Mouse (Mus musculus): ENCODE results near the gene Gm32742.
"Not testable (repeated sequence)": the region's sequence is repeated elsewhere in the genome, so short reads cannot be mapped to it uniquely, and the experiment has no call there.

Gm32742 gene

DNA sequence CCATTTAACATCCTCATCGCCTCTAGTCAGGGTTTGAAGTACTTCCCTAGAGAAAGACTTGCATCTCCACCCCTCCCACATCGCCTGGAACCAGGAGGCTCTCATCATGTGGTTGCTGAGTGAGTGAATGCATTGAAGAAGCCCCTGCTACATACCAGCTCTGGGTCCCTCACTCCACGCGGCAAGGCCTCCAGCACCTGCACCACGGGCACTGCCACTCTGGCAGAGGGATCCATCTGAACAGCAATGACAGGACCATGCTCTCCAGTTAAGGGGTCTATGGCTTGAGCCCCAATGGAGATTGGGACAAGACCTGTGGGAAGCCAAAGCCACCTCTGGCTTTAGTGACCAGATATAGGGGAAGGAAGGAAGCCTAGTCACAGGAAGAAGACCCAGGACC, 18.0 kb downstream of the Gm32742 start:
- DNase-seq: no peak

DNA sequence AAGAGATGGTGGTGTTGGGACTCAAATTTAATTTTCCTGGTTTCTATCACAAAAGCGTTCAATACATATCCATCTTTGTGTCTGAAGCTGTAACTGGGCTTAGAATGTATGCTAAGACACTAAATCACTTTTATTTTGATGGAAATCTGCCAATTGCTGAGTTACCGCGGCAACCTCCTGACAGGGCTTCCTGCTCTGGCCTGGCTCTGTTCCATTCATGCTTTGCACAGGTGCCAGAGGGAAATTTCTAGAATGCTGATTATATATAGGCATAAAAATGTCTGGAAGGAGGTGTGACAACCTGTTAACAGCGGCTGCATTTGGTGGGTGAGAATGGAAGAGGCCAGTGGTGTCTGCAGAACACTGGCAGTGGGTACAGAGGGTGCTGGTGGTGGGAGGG, 18.8 kb downstream of the Gm32742 start:
- no peak for DNase-seq

DNA sequence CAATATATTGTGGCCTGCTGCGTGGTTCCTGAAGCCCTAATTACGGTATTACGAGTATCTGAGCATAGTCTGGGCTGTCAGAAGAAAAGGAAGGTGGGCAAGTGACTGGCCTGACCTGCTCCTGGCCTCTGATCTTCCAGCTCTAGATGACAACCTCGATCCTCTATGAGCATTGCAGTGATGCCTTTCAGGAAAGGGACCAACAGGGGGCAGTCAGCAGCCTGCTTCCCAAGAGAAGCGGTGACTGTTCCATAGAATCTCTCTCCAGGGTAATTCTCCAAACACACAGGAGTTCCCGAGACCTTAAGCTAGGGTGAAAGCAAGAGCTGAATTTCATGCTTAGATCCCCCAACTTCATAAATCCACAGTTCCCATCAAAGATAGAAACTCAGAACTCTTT, 21.1 kb downstream of the Gm32742 start:
- DNase-seq: no peak

DNA sequence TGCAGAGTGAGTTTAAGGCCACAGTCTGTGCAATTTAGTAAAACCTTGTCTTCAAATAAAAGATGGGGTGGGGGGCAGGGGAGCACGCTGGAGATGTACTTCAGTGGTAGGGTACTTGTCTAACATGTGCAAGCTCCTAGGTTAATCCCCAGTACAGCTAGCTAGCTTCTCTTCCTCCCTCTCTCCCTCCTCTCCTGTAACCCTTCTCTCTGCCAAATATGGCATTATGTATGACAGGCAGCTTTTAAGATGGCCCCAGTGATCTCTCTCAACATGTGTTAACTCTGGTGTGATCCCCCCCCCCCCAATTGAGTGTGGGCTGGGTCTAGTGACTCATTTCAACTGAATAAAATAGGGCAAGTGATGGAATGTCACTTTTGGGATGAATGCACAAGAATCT, 21.9 kb downstream of the Gm32742 start:
- no peak for DNase-seq

DNA sequence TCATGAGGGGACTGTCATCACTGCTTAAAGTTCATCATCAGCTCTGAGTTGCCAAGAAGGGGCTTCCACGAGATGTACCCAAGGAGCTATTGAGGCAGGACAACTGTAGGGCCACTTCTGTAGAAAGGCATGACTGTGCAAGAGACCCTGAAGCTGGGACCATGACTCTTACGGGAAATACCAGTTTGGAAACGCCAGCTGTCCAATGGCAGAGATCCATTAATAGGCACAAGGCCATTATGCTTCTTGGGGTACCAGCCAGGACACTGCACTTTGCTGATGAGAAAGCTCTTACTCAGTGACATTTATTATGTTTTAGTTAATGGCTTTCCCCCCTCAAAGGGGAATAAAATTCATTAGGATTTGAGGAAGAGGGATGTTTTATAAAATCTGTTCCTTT, 24.6 kb downstream of the Gm32742 start:
- DNase-seq: no peak

DNA sequence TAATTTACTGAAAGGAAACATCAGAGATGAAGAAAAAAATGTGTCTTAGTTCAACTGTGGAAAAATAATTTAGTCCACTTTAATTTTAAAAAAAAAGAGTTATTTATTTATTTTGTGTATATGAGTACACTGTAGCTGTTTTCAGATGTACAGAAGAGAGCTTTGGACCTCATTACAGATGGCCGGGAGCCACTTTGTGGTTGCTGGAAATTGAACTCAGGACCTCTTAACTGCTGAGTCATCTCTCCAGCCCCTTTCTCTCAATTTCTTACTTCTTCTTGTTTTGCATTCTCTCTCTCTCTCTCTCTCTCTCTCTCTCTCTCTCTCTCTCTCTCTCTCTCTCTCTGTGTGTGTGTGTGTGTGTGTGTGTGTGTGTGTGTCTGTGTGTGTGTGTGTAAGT, 25.9 kb downstream of the Gm32742 start:
- DNase-seq: not testable (repeated sequence)

DNA sequence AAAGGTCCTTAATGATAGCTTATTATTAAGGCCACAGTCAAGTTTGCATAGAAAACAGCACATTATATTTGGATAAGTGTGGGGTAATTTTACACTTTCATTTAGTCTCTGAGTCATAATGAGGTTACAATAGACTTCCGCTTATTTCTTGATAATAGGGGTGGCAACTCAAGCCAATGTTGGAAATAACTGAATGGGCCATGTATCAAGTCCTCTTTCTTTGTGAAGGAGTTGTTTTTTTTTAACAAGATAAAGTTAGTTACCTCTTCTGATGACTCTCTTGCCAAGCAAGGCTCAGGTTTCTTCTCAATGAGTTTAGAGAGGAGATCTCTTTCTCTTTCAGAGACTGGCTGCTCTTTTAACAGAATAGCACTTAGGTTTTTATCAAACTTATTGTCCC, 27.0 kb downstream of the Gm32742 start:
- DNase-seq: no peak

DNA sequence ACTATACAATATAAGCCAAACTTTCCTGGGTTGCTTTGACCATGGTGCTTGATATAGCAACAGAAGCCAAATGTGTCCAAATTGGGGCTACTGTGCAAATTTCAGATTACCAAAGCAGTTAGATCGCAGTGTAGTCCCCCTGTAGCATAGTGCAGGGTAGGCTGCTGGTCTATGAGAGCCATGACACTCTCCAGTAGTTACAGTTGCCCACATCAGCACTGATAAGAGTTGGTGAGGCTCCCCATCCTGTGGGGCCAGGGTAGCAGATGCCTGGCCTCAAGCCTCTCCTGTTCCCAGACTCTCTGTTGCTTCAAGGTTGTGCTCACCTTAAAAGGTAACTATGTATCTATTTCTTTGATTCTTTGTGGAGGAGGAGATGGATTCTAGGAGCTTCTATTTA, 27.5 kb downstream of the Gm32742 start:
- DNase-seq: no peak

DNA sequence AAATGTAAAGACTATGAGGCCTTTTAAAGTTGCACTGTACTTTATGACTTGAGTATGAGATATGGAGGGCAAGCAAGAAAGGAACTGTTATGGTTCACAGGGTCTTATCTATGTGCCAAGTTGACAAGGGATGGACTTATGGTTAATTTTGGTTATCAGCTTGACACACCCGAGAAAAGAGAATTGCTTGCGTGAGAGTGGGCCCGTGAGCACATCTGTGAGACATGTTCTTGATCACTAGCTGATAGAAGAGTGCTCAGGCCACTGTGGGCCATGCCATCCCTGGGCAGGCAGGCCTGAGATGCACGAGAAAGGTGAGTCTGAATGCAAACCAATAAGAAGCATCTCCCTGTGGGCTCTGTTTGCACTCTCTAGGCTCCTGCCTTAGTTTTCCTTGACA, 27.9 kb downstream of the Gm32742 start:
- no peak for DNase-seq

DNA sequence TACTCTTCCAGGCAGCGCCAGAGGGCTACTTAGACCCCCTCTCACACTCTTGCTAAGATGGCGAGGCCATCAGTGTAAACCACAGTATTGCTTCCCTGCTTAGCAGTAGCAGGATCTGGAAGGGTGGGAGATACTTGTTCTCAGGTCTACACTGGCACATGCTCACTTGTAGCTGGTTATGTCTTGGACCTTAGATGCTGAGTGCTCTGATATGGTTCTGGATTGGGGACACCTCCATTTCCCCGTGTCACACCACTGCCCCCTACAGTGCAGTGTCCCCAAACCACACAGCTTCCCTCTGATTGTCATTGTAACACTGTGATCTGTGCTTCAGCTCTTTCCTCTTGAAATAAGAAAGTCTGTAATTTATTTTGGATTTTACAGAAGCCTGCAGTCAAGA, 28.3 kb downstream of the Gm32742 start:
- DNase-seq: peak; percentile 34

DNA sequence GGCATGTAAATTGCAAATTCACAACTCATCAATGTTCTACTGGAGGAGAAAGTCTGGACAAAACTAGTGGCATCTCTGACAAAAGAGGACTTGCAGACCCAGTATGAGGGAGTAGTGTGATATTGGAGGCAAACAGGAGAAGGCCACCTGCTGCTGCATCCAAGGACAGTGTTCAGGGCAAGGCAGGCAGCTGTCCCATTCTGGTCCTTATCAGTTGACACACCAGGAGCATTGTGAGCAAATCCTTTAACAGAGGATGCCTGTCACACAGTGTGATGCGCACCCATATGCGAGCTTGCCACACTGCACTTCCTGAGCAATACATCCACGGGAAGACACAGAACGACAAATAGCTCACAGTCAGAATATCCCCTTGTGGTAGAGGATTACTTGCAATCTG, 50.5 kb downstream of the Gm32742 start:
- DNase-seq: no peak

DNA sequence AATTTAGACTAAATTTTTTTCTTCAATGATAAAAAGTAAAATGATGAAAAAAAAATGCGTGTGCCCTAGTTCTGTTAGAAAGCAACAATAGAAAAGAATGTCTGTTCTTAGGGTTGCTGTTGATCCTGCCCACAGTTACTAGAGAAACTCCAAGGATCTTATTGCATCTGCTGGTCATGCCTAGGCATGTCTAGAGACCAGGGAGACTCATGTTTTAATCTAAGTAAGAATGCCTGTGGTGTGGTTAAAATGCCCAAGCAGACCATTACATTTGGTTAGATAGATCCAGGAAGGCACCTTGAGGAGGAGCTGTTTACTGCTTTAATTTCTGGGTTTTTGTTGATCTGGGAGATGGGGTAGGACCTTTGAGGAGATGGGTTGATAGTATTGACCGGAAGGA, 59.6 kb downstream of the Gm32742 start:
- no peak for DNase-seq

DNA sequence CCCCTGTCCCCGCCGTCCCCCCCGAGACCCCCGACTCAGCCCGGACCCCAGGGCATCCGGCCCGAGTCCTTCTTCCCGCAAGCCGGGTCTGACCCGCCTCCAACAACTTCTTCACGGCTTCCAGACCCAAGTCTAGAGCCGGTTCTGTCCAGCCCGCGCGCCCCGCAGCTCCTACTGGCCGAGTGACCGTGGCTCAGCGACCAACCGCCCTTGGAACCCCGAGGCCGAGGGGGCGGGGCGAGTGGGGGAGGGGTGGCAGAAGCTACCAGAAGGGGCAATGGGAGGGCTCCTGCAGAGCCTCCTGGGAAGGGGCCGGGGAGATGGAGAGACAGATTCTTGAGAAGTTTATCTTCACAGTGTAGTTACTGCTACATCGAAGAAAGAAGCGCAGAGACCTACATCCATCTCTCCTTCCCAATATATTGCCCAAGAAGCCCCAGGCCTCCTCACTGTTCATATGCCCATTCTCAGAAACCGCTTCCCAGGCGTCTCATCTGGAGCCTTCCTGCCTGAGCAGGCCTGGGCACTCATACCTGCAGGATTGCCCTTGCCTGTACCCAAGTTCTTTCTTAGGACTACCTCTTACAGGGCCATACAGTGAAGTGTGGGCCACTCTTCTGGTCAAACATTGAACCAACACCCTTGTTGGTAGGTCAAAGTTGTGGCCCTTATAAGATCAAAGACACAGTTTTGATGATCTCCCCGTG, 61.4 kb downstream of the Gm32742 start:
- DNase-seq: peak; percentile 21

DNA sequence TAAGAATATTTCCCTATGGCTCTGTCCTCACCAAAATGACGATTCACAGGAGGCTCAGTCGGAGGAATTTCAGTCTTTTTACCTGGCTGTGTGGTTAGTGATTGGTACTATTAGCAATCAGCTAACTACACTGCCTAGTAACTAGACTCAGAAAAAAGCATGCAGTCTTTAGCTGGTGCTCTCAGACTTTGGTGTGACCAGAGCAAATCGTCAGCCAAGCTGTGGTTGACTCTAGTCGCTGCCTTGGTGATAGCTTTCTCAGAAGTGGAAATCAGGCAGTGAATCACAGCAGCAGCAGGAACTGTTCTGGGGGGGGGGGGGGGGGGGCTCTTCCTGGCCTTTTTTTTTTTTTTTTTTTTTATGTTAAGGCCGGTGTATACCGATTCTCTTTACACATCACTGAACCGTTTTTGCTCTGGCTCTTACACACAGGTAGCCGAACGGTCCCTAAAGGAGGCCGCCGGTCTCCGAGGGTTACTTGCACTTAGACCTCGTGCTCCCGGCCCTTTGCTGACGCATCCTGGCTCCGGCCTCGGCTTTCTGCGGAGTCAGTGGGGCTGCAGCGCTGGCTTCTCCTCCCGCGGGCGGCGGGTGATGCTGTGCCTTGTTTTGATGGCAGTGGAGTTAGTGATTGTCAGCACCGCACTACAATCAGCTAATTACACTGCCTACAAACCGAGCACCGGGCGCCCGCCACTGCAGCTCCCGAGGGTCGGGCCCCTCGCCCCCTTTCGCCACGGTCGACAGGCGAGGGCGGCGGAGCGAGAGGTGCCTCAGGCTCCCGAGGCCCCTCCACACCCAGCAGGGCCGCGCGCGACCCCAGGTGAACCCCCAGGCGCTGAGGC, 62.1 kb downstream of the Gm32742 start:
- DNase-seq: peak; percentile 40

DNA sequence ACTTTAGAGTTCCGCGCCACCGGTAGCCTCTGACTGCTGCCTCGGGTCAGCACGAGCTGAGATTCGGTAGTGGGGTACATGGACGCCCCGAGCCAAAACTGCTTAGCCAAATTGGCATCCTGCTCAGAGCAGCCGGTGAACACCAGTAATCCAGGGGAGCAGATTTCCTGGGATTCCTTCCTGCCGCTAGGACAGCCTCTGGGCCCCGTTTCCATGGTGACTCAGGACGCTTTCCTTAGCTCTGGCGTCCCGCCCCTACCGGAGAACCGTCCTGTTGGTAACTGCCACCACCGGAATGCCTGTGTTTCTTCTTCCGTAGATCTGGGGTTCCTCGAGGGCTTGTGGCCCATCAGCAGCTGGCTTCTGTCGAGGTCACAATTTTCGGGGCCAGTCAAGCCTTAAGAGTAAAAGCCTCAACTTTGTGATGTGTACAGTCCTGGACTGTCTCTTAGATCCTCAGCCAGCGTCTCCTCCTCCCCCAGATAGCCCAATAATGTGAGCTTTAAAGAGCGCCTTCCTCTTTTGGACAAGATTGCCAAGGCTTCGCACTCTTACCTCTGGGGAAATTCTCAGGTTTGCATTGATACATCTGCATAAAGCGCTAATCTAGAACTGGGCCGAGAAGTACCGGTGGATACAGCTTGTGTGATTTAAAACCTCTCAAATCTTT, 63.4 kb downstream of the Gm32742 start, which contains the start of gene 4833427G06Rik:
Gene 4833427G06Rik, minus strand, starts transcription at position 323 of the 670 bp plus-strand sequence.
- peak; percentile 45 for DNase-seq

DNA sequence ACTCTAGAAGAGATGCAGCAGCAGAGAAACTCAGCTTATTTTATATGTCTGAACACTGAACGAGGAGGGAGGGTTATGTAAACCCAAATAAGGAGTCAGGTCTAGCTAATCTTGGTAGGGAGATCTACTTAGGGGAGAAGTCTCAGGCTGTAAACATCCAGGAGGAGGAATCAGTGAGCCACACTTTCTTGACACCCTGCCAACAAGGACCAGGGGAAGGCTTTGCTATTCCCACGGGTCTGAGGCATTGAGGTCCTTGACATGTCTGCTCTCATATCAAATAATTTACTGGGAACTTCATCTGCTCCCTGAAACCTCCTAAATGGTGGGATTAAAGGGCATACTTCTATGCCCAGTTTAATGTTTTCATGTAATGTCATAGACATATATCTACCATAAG, 69.0 kb downstream of the Gm32742 start:
- DNase-seq: no peak

DNA sequence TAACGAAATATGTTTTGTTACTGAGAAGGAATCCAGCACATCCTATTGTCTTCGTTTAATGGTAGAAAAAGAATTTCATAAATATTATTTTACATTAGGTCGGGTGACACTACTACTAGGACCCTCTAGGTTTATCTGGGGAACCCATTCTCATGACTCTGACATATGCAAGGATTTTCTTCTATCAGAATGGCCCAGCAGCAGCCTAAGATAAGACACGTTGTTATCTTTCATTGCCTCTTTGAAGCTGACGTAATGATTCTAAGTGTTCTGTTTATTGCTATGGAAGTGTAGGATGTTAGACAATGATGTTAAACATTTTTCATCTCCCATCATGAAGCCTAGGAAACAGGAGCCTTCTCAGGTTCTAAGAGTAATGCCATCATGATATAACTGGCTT, 71.6 kb downstream of the Gm32742 start:
- no peak for DNase-seq

DNA sequence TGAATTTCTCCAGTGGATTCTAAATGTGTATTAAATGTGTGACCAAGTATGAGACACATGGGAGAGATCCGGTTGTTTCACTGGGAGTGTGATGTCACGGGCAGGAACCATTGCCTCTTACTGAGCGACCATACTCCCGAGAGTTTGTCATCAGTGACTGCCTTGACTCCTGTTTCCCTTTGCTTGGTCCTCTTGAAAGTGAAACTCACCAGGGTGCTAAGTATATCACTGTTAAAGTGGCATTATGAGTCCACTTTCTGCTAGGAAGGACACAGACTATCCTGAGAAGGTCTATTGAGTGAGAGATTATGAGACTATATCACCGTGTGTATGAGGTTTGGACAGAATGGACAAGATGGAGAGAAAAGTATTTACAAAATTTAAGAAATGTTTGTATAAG, 83.7 kb downstream of the Gm32742 start:
- DNase-seq: no peak
